Mouse (Mus musculus) kidney, embryonic 16.5 days (tissue): ENCODE measurements around the gene Ifrd1. TPM values are rescaled to one million over a fixed set of nuclear protein-coding genes. Genes with fewer than 3 reads are reported as not detected.

Experiments
- ATAC-seq: fragments of 200-750 bp; cut with Nextera tagmentation; 2 replicates; pipeline ENCODE4 v1.8.0; 2017; ENCODE audit warnings: moderate TSS enrichment; ENCODE audit not compliant: low FRiP score, low TSS enrichment
- H3K27ac ChIP-seq: fragments of 300-500 bp; sonication (generic); 2 replicates; pipeline ENCODE4 v1.5.1; 2014; ENCODE audit warnings: low read length
- H3K27me3 ChIP-seq: fragments of 300-500 bp; sonication (generic); 2 replicates; pipeline ENCODE4 v1.6.1; 2014; ENCODE audit warnings: low read length, control low read depth, mixed read lengths; ENCODE audit not compliant: insufficient read depth
- H3K36me3 ChIP-seq: fragments of 300-500 bp; sonication (generic); 2 replicates; pipeline ENCODE4 v1.6.1; 2014; ENCODE audit warnings: low read length, control low read depth, mixed read lengths; ENCODE audit not compliant: insufficient read depth
- H3K4me1 ChIP-seq: fragments of 300-500 bp; sonication (generic); 2 replicates; pipeline ENCODE4 v1.6.1; 2014; ENCODE audit warnings: low read length, control low read depth, mixed read lengths; ENCODE audit not compliant: insufficient read depth
- H3K4me2 ChIP-seq: fragments of 300-500 bp; sonication (generic); replicated peaks from 2 replicates; pipeline ENCODE4 v1.6.1; 2014; ENCODE audit warnings: low read depth, low read length
- H3K4me3 ChIP-seq: fragments of 300-500 bp; sonication (generic); 2 replicates; pipeline ENCODE4 v1.5.1; 2014; ENCODE audit warnings: mild to moderate bottlenecking, low read length
- H3K9ac ChIP-seq: fragments of 300-500 bp; sonication (generic); replicated peaks from 2 replicates; pipeline ENCODE4 v1.6.1; 2014; ENCODE audit warnings: low read length
- H3K9me3 ChIP-seq: fragments of 300-500 bp; sonication (generic); 2 replicates; pipeline ENCODE4 v1.6.1; 2016; ENCODE audit warnings: low read length, control low read depth
- WGBS: fragments of 180-500 bp; shearing (Covaris S2); extraction: QIAGEN DNeasy Blood & Tissue Kit; methylation state at CpG from one replicate; pipeline ENCODE4 v1.1.7; 2014; 5-methylcytosine and 5-hydroxymethylcytosine counted together
- polyA plus RNA-seq: library from polyadenylated mRNA; unstranded; fragments of >200 nt; fragmentation: Nextera tagmentation; extraction: Ambion mirVana; gene quantifications from 2 replicates; pipeline ENCODE4 v1.2.1, GENCODE M21; 2015

The Ifrd1 gene
- polyA plus RNA-seq, 1 experiment from 2014 or later: 88.7 TPM

DNA sequence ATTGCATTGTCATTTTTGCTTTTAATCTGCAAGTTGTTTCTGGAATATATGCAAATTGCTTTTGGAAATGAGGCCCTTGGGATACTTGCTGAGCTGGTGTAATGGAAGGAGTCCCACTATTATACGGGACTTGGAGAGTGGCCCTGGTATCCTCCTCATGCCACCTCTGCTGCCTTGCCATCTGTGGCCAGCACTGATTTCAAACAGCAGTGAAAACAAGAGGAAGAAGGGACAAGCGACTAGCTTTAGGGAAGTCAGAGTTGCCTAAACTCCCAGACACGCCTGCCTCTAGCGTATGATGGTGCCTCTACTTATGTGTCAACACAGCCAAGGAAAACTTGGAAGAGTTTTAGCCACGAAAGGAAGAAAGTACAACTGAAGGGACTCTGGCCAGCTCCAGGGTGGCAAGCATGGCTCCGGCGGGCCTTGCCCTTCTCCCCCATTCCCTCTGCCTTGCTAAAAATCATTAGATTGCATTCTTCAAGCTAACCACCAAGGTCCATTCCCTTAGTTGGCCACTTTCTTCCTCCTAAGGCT, 2.8 kb downstream of the Ifrd1 start:
- Histone ChIP-seq H3K27me3 (no peaks in the 10 kb centered on the region), H3K27ac (no peak overlapping the region), H3K9ac (no peak overlapping the region), H3K4me1 (no peaks in the 10 kb centered on the region), H3K4me3 (no peak overlapping the region), H3K36me3 (no peaks in the 10 kb centered on the region), H3K9me3 (no peaks in the 10 kb centered on the region), H3K4me2 (no peak overlapping the region)
- WGBS: 89% methylated on average over 7 of the region's 7 CpGs
- ATAC-seq: no peak

DNA sequence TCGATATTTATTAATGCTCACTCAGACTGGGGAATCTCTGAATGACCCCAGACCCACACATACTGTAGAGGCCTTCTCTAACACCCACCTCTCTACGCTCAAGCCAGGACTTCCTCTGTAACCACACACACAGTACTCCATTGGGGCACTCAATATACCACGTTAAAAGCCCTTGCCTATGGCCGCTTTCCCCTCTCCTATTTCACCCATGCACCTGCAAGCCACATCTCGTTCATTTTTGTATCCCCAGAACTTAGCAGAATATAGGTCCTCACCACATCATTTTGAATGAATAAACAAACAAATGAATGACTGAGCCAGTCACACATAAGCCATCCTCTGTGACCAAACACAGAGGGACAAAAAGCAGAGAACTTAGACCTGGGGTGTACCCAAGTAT, 3.4 kb downstream of the Ifrd1 start:
- Histone ChIP-seq H3K27me3 (no peaks in the 10 kb centered on the region), H3K36me3 (no peaks in the 10 kb centered on the region), H3K4me3 (no peak overlapping the region), H3K27ac (no peak overlapping the region), H3K4me1 (no peaks in the 10 kb centered on the region), H3K9me3 (no peaks in the 10 kb centered on the region), H3K9ac (no peak overlapping the region), H3K4me2 (no peak overlapping the region)
- 87% methylated on average over 5 of the region's 5 CpGs for WGBS
- ATAC-seq: no peak

DNA sequence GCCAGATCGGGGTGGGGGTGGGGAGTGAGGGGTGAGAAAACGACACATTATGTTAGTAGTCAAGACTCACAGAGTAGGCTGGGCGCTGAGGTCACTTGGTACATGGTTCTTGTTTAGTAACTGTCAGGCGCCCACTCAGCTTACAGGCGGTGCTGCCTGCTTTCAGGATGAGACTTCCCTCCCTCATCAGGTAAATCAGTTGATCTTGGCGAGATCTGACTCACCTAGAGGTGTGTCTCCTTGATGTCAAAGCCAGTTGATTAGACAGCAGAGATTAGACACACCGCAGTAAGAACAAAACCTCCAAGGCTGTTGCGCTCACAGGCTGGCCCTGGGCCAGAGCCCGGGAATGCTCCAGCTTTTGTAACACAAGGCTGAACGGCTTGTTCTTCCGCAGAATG, 4.5 kb downstream of the Ifrd1 start:
- Histone ChIP-seq H3K36me3 (no peaks in the 10 kb centered on the region), H3K4me2 (no peak overlapping the region), H3K27ac (no peak overlapping the region), H3K4me1 (no peaks in the 10 kb centered on the region), H3K4me3 (no peak overlapping the region), H3K9me3 (no peaks in the 10 kb centered on the region), H3K9ac (no peak overlapping the region), H3K27me3 (no peaks in the 10 kb centered on the region)
- no peak for ATAC-seq
- WGBS: 60% methylated on average over 11 of the region's 11 CpGs

DNA sequence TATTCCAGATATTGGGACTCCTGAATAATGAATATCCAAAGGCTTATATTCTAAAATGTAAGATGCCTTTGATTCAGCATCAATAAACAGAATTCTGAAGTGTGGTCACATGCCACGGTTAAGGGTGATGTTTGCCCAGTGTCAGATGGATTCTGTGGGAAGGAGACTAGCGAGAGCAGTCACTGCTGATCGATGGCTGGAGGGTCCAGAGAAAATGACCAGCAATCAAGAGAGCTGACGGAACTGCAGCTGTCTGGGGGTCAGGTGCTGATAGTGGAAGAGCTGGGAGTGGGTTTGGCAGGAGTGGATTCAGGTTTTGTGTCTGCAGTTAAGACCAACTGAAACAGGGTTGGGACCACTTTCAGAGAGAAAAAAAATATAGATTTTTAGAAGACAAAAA, 5.1 kb downstream of the Ifrd1 start:
- no peak overlapping the region for H3K4me2 ChIP-seq
- H3K36me3 ChIP-seq: no peaks in the 10 kb centered on the region
- no peak for ATAC-seq
- no peak overlapping the region for H3K9ac ChIP-seq
- 72% methylated on average over 4 of the region's 4 CpGs for WGBS
- no peak overlapping the region for H3K27ac ChIP-seq
- H3K9me3 ChIP-seq: no peaks in the 10 kb centered on the region
- H3K4me3 ChIP-seq: no peak overlapping the region
- no peaks in the 10 kb centered on the region for H3K4me1 ChIP-seq
- H3K27me3 ChIP-seq: no peaks in the 10 kb centered on the region

DNA sequence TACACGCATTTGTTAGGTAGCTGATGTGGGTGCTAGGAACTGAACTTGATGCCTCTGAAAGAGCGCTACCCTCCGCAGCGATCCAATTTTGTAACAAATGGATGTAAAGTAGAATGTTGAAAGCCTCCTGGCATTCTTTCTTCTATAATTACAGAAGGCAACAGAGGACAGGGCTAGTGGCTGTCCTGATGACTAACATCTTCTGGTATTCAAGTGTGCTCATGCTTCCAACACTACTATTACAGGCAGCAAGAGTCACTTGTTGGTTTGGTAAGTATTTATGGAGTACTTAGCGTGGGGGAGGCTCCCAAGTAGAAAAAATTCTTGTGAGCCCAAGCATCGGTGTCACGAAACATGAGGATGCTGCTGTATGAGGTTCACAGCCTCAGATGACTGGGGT, 9.1 kb downstream of the Ifrd1 start:
- H3K9ac ChIP-seq: no peak overlapping the region
- no peak for ATAC-seq
- 85% methylated on average over 7 of the region's 7 CpGs for WGBS
- no peak overlapping the region for H3K4me3 ChIP-seq
- no peaks in the 10 kb centered on the region for H3K27me3 ChIP-seq
- no peaks in the 10 kb centered on the region for H3K36me3 ChIP-seq
- H3K4me2 ChIP-seq: no peak overlapping the region
- H3K4me1 ChIP-seq: no peaks in the 10 kb centered on the region
- H3K27ac ChIP-seq: no peak overlapping the region
- H3K9me3 ChIP-seq: no peaks in the 10 kb centered on the region

DNA sequence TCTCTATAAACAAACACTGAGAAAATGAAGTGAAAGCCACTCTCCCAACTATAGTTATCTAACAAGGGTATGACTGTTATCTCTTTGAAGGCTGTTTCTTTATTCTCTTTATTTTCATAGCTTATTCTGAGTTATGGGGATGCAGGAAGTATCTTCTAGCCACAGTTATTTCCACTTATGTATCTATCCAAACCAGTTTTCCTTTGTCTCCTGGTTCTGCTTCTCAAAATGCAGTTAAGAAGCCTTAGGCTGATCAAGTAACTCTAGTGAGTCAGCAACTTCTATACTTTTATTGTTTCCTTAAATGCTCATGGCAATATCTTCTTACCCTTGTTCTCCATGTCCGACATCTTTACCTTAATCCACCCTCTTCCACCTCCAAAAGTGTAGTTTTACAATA, 16.1 kb downstream of the Ifrd1 start:
- Histone ChIP-seq H3K9ac (no peak overlapping the region), H3K27me3 (no peaks in the 10 kb centered on the region), H3K4me3 (no peak overlapping the region), H3K27ac (no peak overlapping the region), H3K4me1 (no peaks in the 10 kb centered on the region), H3K36me3 (no peaks in the 10 kb centered on the region), H3K4me2 (no peak overlapping the region), H3K9me3 (no peaks in the 10 kb centered on the region)
- ATAC-seq: no peak
- 86% methylated on average over 1 of the region's 1 CpGs for WGBS

DNA sequence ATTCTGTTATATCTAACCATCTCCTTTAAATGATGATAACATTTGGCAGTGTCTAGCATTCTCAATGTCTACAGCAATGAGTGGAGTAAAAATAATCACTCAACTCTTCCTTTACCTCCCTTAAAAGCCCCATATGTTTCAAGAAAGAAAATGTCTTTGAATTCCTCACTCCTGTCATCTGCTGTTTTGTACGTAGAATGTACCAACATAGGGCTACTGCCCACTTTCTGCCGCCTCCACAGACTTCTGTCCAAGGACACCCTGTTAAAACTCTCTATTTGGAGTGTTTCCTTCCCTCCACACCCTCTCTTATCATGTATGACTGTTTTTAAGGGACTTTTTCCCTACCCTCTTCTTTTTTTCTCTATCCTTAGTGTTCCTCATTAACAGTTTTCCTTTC, 16.7 kb downstream of the Ifrd1 start:
- WGBS: 93% methylated on average over 2 of the region's 2 CpGs
- no peak for ATAC-seq
- no peaks in the 10 kb centered on the region for H3K36me3 ChIP-seq
- H3K27me3 ChIP-seq: no peaks in the 10 kb centered on the region
- no peaks in the 10 kb centered on the region for H3K9me3 ChIP-seq
- H3K4me1 ChIP-seq: no peaks in the 10 kb centered on the region
- no peak overlapping the region for H3K9ac ChIP-seq
- H3K27ac ChIP-seq: no peak overlapping the region
- no peak overlapping the region for H3K4me3 ChIP-seq
- no peak overlapping the region for H3K4me2 ChIP-seq

DNA sequence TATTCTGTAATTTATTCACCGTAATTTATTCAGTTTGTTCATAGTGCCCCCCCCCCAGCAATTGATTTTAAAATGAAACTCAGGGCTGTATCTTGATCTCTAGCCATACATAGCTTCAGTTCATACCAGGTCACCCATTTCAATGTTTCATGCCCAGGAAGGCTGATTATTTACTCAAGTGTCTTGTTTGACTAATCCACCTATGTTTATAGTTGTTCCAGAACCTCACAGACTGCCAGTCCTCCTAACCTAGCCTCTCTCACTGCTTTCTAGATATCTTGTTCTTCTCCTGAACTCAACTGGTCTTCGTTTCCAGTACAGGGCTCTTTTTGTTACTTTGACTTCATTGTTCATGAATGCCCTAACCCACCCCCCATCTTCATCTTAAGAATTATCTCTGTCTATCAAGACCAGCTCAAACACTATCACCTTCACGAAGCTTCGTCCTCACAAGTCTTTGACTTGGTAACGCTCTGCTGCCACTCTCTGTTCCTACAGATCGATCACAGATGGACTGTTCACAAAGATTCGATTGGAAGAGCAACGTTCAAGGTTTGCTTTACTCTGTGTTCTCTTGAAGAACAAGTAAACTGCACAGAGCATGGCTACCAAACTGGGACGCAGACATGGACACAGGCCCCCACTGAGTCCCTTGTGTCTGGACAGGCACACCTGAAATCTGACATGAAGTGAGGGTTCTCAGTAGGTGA, 24.0 kb downstream of the Ifrd1 start:
- Histone ChIP-seq H3K4me3 (no peak overlapping the region), H3K27me3 (no peaks in the 10 kb centered on the region), H3K9ac (no peak overlapping the region), H3K27ac (no peak overlapping the region), H3K4me2 (no peak overlapping the region), H3K4me1 (peaks cover 16% of the 10 kb centered on the region), H3K9me3 (no peaks in the 10 kb centered on the region), H3K36me3 (no peaks in the 10 kb centered on the region)
- 90% methylated on average over 9 of the region's 9 CpGs for WGBS
- no peak for ATAC-seq

DNA sequence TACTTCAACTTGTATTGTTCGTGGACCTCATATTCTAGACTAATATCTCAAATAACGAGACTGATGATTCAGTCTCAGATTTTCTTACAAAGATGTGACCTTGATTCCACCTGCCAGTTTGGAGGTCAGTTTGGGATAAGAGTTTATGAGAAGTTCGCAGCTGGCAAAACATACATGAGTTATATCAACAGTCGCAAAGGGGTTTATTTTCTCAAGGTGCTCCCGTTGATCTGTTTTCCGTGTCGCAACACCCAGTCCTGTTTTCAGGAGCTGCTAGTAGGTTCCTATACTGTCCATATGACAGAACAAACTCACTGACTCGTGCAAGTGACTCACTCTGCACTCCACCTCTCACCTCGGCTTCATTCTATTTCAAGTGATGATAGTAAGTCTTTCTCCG, 24.6 kb downstream of the Ifrd1 start:
- Histone ChIP-seq H3K4me3 (peak overlapping the region; percentile 86), H3K9ac (peak overlapping the region; percentile 59), H3K36me3 (no peaks in the 10 kb centered on the region), H3K9me3 (no peaks in the 10 kb centered on the region), H3K27me3 (no peaks in the 10 kb centered on the region), H3K27ac (peak overlapping the region; percentile 10; the same call in 1 of the 2 replicates), H3K4me1 (peaks cover 16% of the 10 kb centered on the region), H3K4me2 (peak overlapping the region; percentile 72)
- 24% methylated on average over 10 of the region's 10 CpGs for WGBS
- ATAC-seq: no peak

DNA sequence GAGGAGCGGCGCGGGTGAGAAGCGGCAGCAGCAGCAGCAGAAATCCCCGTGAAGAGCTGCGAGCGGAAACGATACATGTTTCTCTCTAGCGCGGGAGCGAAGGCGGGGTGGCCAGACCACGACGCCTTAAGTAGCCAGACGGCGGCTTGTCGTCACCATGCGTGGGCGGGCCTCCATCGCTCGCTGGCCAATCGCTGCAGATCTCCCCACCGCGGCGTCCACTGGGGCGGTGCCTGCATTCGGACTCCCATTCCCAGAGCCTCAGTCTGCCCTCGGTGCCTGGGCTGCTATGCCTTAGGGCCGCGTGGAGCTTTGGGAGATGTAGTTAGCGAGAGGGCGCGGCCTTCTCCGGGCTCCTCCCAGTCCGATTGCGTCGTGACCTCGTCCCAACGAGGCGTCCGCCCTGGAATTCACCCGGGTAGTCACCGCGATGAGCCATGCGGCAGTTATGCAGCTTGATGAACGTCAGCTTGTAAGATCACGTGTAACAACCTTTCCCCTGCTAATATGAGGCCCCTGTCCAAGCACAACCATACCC, 25.2 kb downstream of the Ifrd1 start:
- ATAC-seq: peak; percentile 99
- H3K27ac ChIP-seq: peak overlapping the region; percentile 95
- no peaks in the 10 kb centered on the region for H3K36me3 ChIP-seq
- under 1% methylated on average over 47 of the region's 47 CpGs for WGBS
- peak overlapping the region; percentile 94 for H3K9ac ChIP-seq
- peaks cover 16% of the 10 kb centered on the region for H3K4me1 ChIP-seq
- no peaks in the 10 kb centered on the region for H3K9me3 ChIP-seq
- H3K4me3 ChIP-seq: peak overlapping the region; percentile 86
- peak overlapping the region; percentile 72 for H3K4me2 ChIP-seq
- no peaks in the 10 kb centered on the region for H3K27me3 ChIP-seq
